Mouse (Mus musculus): ENCODE results near the gene Efhd2.

The Efhd2 gene

DNA sequence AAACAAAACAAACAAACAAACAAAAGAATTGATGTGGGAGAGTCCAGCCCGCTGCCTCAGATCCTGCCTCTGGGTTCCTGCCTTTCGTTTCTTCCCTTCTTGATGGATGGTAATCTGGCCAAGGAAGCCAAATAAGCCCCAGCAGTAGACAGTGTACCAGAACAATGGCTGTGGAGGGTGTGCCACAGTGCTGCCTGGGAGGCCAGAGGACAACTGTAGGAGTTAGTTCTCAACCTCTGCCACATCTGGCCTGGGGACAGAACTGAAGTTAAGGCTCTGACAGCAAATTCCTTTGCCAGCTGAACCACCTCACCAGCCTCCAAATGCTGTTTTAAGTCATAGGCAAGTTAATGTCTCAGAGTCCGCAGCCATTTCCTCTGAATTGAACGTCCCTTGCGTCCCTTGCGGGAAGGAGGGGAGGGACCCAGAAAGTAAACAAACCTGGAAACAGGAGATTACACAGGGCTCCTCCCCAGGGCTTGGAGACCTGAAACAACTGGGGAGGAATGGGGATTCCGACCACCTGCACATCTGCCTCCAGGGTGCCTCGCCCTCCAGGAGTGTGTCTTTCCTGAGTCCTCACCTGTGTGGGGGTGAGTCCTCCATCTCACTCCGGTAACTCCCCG is 6.7 kb upstream of the Efhd2 start:
- DNase-seq (ENCODE audit: low read depth, low spot score): no peak

GRCm38 (mm10) chr4:141879875-141880274 is 5.2 kb upstream of the Efhd2 start:
- no peak for DNase-seq (ENCODE audit: low read depth, low spot score)

GRCm38 (mm10) chr4:141879074-141879473 is 4.4 kb upstream of the Efhd2 start:
- DNase-seq (ENCODE audit: low read depth, low spot score): no peak

DNA sequence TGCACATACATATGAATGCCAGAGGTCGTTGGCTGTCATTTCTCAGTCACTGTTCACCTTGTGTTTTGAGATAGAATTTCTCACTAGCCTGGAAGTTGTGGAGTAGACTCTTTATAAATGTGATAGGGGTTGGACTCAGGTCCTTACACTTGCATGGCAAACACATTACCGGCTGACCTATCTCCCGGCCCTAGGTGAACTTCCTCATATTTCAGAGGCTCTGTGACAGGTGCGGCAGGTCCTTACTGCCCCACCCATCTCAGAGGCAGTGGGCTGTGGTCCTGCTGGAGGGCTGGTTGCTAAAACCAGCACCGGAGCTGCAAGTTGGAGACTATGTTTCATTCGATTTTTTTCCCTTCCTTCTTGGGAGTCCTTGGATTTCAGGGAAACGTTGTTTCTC is 3.9 kb upstream of the Efhd2 start:
- no peak for DNase-seq (ENCODE audit: low read depth, low spot score)

- no peak for DNase-seq (ENCODE audit: low read depth, low spot score)
These were observed 875 bp upstream of the Efhd2 start for GRCm38 (mm10) chr4:141875481-141876108.

DNA sequence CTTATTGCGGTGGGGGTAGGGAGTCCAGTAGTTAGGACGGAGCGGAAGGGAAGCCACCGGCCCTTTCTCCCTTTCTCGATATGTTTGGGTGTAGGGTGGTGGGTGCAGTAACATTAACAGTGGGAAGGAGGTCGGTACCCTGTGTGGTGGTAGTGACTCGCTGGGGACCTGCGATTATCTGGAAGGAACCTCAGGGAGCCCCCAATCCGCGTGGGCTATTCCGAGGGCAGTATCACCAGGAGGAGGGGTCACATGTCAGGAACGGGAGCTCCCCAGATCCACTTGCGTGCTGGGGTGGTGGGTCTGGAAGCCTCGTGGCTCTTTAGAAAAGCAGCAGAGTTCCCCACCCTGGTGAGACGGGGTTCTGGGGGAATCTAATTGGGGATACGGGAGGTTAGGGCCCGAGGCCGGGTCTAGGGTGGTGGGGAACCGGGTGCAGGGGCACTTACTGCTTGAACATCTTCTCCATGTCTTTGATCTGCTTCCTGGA is 564 bp downstream of the Efhd2 start:
- no peak for DNase-seq (ENCODE audit: low read depth, low spot score)

GRCm38 (mm10) chr4:141872977-141873376 is 1.7 kb downstream of the Efhd2 start:
- no peak for DNase-seq (ENCODE audit: low read depth, low spot score)

GRCm38 (mm10) chr4:141871909-141872308 is 2.8 kb downstream of the Efhd2 start:
- DNase-seq (ENCODE audit: low read depth, low spot score): no peak

DNA sequence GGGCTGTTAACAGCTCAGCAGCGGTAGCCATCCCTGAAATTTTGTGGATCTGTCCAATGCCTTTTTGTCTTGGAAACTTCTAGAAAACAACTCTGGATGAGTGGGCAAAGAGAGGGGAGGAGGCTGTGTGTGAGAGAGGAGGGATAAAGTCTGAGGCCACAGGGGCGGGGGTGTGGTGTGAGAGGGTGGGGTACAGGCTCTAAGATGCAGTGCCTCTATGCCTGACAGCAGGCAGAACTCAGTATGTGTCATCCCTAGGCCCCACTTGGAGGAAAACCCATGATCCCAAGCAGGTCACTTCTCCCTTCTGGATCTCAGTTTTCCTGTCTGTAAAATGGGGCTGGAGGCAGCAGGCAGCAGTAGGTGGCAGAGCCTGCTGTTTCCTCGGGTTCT is 3.4 kb downstream of the Efhd2 start:
- no peak for DNase-seq (ENCODE audit: low read depth, low spot score)

GRCm38 (mm10) chr4:141870666-141871332 is 3.9 kb downstream of the Efhd2 start:
- no peak for DNase-seq (ENCODE audit: low read depth, low spot score)

- no peak for DNase-seq (ENCODE audit: low read depth, low spot score)
These were observed 5.1 kb downstream of the Efhd2 start for GRCm38 (mm10) chr4:141869436-141870215.

DNA sequence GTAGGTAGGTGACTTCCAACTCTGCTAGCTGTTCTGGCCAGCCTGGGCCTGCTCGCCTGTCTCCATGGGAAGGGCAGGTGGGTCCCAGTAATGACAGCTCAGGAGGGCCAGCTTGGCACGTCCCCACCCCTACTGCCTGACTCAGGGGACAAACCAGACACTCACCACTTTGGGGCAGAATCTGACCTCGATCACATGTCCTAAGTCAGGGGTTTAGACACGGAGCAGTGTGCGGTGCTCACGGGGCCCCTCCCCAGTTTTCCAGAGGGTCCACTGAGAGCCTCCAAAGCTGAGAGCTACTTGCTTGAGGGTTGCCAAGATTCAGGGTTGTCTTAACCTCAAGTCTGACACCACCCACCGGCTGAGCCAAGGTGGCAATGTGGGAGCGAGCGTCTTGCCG is 6.7 kb downstream of the Efhd2 start:
- DNase-seq (ENCODE audit: low read depth, low spot score): no peak

DNA sequence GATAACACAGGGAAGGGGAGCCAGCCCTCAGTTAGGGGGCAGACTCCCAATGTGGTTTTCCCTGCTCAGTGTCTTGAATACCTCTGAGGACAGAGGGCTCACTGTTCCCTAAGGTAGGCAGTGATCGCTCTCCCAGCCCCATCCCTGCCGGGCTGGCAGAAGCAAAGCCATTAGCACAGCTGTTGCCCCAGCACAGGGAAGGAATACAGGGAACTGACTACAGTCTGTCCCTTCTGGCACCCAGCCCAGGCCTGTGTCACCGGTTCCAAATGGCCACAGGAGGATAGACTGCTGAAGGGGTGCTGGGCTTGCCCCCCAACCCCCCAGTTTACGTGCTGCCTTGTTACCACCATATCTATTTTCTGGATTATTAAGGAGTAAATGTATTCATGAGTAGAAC is 7.2 kb downstream of the Efhd2 start:
- DNase-seq (ENCODE audit: low read depth, low spot score): no peak

- DNase-seq (ENCODE audit: low read depth, low spot score): no peak
These were observed 7.7 kb downstream of the Efhd2 start for GRCm38 (mm10) chr4:141866933-141867490.

GRCm38 (mm10) chr4:141865600-141865999 is 9.1 kb downstream of the Efhd2 start:
- no peak for DNase-seq (ENCODE audit: low read depth, low spot score)

DNA sequence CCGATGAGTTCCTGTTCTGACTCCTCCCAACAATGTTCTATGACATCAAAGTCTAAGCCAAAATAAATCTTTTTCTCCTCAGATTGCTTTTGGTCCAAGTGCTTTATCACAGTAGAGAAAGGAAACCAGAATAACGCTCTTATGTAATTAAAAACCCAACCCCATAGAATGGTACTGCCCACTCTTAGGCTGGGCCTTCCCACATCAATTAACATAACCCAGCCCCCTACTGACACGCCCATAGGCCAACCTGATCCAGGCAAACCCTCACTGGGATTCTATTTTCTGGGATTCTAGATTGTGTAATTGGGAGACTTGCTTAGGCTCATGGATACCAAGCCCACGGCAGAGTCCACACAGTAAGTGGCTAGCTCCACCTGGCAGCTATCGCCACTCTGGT is 9.7 kb downstream of the Efhd2 start:
- DNase-seq (ENCODE audit: low read depth, low spot score): no peak

DNA sequence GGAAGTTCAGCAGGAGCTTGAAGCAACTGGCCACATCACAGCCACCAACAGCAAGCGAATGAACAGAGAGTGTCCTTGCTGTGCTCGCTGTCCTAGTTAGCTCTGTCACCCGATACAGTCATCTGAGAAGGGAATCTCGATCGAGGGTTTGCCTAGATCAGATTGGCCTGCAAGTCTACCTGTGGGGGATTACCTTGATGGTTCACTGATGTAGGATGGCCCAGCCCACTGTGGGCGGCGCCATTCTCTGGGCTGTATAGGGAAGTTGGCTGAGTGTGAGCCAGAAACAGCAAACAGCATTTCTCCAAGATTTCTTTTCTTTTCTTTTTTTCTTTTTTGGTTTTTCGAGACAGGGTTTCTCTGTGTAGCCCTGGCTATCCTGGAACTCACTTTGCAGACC is 10.2 kb downstream of the Efhd2 start:
- no peak for DNase-seq (ENCODE audit: low read depth, low spot score)

DNA sequence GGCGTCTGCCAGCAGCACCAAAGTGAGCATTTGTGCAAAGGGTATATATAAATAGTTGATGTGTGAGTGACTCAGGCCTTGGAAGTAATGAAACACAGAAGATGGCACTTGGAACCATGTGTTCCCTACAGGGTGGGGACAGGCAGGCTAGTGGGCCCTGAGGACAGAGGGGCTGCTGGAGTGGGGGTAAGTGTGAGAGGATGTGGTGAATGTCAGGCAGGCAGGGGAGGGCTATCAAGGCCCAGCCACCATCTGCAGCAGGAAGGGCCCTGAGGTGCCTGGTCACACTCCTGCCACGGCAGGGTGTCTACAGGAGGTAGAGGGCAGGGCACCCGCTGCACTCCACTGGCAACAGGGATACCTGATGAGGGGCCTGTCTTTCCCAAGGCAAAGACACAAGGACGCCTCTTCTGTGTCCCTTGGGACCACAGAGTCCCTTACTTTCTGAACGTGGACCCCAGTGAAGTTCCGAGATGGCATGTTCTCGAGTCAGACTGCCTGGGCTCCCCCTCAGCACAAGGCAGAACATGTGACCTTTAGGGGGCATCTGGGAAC is 10.9 kb downstream of the Efhd2 start:
- DNase-seq (ENCODE audit: low read depth, low spot score): no peak

DNA sequence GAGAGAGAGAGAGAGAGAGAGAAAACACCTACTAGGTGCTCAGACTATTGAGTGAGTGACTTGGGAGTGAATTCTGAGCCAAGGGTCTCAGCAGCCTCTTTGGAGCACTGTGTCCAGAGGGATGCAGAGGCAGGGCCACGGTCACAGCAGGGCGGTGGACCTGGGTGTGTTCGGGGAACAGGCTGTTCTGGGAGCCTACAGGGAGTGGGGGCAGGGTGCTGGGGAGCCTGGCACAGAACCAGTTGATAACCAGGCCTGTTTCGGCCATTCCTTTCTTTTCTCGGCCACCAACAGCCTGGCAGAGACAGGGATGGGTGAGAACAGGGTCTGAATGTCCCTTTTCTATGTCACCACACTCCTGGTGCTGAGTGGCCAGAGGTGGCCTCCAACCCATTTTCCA is 11.9 kb downstream of the Efhd2 start:
- no peak for DNase-seq (ENCODE audit: low read depth, low spot score)

DNA sequence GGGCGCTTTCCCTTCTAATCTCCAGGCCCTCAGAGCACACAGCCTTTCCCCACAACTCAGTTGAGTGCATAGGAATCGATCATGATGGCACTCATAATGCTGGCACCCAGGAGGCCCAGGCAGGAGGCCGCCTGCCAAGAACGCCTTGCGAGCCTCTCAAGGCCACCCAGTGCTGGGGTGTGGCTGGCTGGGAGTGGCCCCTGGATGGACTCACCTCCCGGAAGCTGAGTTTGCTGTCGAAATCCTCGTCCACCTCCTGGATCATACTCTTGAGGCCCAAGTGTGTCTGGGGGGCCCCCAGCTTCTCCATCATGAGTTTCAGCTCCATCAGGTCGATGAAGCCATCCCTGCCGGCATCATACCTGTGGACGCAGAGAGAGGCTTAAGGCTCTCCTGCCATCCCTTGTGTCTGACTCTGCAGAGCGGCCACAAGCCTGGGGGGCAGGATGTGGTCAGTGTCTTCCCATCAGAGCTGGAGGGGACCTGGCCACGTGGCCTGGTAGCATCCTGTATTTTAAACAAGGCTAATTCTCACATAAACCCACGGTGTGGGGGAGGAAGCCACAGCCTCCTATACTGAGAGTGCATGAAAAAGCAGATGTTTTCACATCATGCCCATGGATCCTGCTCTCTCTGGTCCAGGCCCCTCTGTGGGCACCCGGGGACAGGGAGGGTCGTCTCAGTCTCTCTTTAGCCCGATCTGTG is 13.0 kb downstream of the Efhd2 start:
- no peak for DNase-seq (ENCODE audit: low read depth, low spot score)

DNA sequence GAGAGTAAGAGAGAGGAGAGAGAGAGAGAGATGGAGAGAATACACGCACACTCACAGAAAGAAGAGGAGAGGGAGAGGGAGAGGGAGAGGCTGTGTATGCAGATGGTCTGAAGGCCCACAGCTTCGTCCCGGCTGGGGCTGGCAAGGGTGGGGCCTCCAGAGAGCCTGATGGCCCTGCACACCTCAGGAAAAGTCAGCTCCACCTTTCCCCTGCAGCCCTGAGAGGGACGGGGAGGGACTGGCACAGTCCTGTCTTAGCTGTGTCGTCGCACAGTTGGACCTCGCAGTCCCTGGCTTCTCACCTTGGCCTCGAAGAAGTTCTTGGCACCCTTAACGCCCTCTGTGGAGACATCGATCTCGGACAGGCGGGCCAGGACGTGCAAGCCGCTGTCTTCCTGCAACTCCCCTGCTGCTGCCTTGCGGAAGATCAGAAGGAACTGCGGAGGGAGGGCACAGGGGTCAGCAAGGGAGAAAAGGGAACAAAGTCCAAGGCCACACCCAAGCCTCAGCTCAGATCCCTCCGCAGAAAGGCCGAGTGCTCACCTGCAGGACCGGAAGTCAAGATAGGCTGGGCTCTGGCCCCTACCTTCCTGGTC is 14.4 kb downstream of the Efhd2 start:
- no peak for DNase-seq (ENCODE audit: low read depth, low spot score)
